Mouse (Mus musculus) C2C12 (cell line): ENCODE measurements at regions not wholly inside any gene's neighbourhood (a gene's known extent, or its start where the extent isn't known, plus 50 kb on each side); places are given as distances from the start of the nearest gene placed in this dataset.
A peak's percentile ranks its signal among the peaks of the same experiment; 100 is the strongest.

ENCODE experiments used
- H3K27me3 ChIP-seq: one replicate; pipeline ENCODE4 v1.6.1; 2011; ENCODE audit not compliant: control insufficient read depth, insufficient read depth, insufficient read length
- H3K36me3 ChIP-seq: one replicate; pipeline ENCODE4 v1.6.1; 2011; ENCODE audit not compliant: control insufficient read depth, insufficient read depth
- H3K4me3 ChIP-seq: one replicate; pipeline ENCODE4 v1.5.1; 2011; ENCODE audit warnings: mild to moderate bottlenecking, control low read depth; ENCODE audit not compliant: poor library complexity, insufficient read depth, severe bottlenecking
- H3K79me2 ChIP-seq: one replicate; pipeline ENCODE4 v1.6.1; 2011; ENCODE audit not compliant: control insufficient read depth, insufficient read depth
- H3K79me3 ChIP-seq: one replicate; pipeline ENCODE4 v1.6.1; 2011; ENCODE audit warnings: low read depth, control low read depth
- H3ac ChIP-seq: one replicate; pipeline ENCODE3; 2011; ENCODE audit warnings: low read depth; ENCODE audit not compliant: control insufficient read depth, insufficient read length
- CEBPB ChIP-seq: IDR thresholded peaks from one replicate; pipeline ENCODE4 v1.6.1; 2011; ENCODE audit warnings: low read depth, mild to moderate bottlenecking, control low read depth, moderate library complexity
- CTCF ChIP-seq: IDR thresholded peaks from one replicate; pipeline ENCODE4 v1.5.1; 2011; ENCODE audit not compliant: control insufficient read depth, insufficient read depth, insufficient read length
- FOSL1 ChIP-seq: IDR thresholded peaks from one replicate; pipeline ENCODE4 v1.8.0; 2011; ENCODE audit warnings: mild to moderate bottlenecking, low read length; ENCODE audit not compliant: poor library complexity, insufficient read depth, severe bottlenecking
- MAX ChIP-seq: IDR thresholded peaks from one replicate; pipeline ENCODE4 v1.6.1; 2011; ENCODE audit warnings: mild to moderate bottlenecking, control low read depth
- MYOD1 ChIP-seq: IDR thresholded peaks from one replicate; pipeline ENCODE4 v1.6.1; 2011; ENCODE audit warnings: low read depth; ENCODE audit not compliant: control insufficient read depth, insufficient read length
- MYOG ChIP-seq: IDR thresholded peaks from one replicate; pipeline ENCODE4 v1.6.1; 2011; ENCODE audit not compliant: control insufficient read depth, insufficient read length; ENCODE audit errors: extremely low read depth
- USF1 ChIP-seq: IDR thresholded peaks from one replicate; pipeline ENCODE4 v1.6.1; 2011; ENCODE audit warnings: low read depth, mild to moderate bottlenecking, control low read depth, moderate library complexity

DNA sequence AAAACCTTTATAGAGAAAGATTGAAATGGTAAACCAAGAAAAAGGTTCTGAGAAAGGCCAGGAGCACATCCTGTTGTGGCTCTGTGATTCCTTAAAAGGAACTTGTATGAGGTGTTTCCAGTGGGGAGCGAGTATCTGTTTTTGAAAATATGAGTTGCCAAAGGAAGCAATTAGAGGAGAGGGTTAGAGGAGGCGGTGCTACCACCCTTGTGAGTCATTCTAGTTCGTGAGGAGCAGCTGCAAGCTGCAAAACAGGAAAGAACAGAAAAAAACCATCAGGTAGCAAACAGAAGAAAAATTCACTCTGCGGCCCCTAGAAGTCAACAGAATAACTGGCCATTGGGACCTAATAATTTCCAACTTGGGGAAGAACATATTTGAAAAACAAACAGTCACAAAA, 116.1 kb upstream of the Pitrm1 start:
- no peaks in the 10 kb centered on the region for H3K27me3 ChIP-seq
- H3ac ChIP-seq: no peak overlapping the region
- H3K4me3 ChIP-seq: no peak overlapping the region
- TF ChIP-seq FOSL1 (no peak), MYOD1 (peak; percentile 60), USF1 (no peak)
- H3K79me3 ChIP-seq: no peaks in the 10 kb centered on the region
- no peaks in the 10 kb centered on the region for H3K79me2 ChIP-seq
- no peaks in the 10 kb centered on the region for H3K36me3 ChIP-seq

DNA sequence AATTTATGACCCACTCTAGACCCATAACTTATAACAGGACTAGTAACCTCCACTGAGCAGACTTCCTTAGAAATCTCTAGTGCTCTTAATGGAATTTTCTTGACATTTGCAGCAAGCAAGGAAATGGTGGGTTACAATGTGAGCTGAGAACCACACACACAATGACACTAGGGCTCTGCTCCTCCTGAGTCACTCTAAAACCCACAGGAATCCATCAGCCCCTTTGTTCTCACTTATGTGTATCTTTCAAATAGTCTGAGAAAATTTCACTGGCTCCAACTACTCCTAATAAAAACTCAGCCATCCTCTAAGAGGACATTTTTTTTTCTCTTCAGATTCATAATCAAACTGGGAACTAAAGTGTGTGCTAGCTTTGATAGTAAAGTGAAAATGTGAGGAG, 101.0 kb upstream of the Pitrm1 start:
- TF ChIP-seq CTCF (no peak), MYOD1 (no peak), FOSL1 (no peak), USF1 (no peak)
- Histone ChIP-seq H3K79me2 (no peaks in the 10 kb centered on the region), H3K36me3 (no peaks in the 10 kb centered on the region), H3K79me3 (no peaks in the 10 kb centered on the region), H3ac (no peak overlapping the region), H3K27me3 (no peaks in the 10 kb centered on the region), H3K4me3 (no peak overlapping the region)

DNA sequence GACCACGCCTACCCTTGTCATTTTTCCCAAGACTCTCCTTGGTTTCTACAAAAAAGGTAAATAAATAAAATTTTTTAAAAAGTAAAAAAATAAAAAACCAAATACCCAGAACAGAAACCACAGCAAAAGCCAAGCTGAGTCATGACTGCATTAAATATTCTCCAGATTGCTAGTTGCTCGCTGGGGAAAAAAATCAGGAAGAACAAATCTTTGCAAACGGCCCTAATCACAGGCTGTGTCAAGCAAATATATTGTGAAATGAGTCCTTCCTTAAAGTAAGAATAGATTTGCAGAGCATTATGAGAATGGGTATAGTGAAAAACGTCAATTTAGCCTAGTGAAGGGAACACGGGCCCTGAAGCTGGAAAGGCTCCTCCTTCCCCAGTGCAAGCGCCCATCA, 86.6 kb upstream of the Pitrm1 start:
- H3K36me3 ChIP-seq: no peaks in the 10 kb centered on the region
- TF ChIP-seq FOSL1 (no peak), CEBPB (no peak), MYOD1 (no peak), MYOG (no peak), USF1 (no peak), MAX (no peak), CTCF (no peak)

DNA sequence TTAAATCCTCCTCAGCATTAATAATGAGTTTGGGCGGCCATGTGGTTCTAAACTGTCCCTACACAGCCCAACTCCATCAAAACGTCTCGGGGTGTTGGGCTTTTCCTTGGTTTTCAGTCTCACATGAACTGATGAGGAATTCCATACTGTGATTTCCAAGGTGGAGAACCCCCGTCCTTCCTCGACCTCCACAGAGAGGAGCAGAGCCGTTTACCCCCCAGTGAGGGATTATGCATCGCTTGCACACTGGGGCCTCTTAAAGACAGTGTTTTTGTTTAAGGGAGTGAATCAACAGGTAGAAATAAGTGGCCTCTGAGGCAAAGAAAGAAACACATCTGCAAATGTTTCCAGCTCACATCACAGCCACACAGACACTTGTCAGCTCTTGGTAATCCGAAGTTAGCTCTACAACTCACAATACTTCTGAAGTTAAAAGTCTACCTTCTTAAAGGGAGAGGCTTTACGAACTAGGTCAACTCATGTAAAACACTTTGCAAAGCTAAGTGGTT, 82.0 kb upstream of the Pitrm1 start:
- Histone ChIP-seq H3K79me3 (no peaks in the 10 kb centered on the region), H3K4me3 (no peak overlapping the region), H3K36me3 (no peaks in the 10 kb centered on the region), H3K79me2 (no peaks in the 10 kb centered on the region), H3K27me3 (no peaks in the 10 kb centered on the region), H3ac (no peak overlapping the region)
- TF ChIP-seq MYOG: no peak
- TF ChIP-seq FOSL1: no peak
- no peak for TF ChIP-seq MYOD1
- TF ChIP-seq MAX: no peak
- no peak for TF ChIP-seq CTCF
- no peak for TF ChIP-seq CEBPB
- no peak for TF ChIP-seq USF1

More for the DNA sequence above, 86.6 kb upstream of the Pitrm1 start:
- H3K27me3 ChIP-seq: no peaks in the 10 kb centered on the region
- H3K4me3 ChIP-seq: no peak overlapping the region
- no peak overlapping the region for H3ac ChIP-seq
- H3K79me3 ChIP-seq: no peaks in the 10 kb centered on the region
- H3K79me2 ChIP-seq: no peaks in the 10 kb centered on the region

DNA sequence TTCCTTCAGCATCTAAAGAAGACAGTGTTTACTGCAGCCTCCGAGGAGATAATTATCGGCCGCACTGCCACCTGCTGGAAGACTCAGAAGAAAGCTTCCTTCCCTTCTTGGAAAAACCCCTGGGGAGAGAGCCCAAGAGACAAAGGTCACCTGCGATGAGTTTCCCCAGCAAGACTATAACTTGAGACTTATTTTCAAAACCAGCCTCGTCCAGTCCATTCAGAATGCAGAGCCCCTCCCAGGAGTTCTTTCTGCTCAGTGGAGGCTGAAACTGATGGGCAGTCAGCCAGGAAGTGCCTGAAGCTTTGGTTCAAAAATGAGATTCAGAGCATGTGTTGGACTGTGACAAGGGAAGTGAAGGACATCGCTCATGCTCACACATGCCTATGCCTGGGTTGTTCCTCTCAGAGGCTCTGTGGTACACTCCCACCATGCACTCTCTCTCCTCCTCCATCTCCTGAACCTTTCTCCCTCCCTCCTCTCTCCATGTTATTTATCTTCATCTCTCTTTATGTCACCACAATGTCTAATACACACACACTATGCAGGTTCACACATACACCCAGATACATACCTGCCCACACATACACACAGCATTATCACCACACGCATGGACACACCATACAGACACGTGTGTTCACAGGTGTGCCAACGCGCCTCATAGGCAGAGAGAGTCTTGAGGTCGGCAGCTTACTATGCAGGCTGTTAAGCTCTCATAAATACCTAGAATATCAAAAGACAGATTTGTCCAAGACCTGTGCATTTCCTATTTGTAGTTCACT, 78.3 kb upstream of the Pitrm1 start:
- TF ChIP-seq USF1 (no peak), CTCF (no peak), FOSL1 (no peak), MYOG (no peak), CEBPB (no peak), MAX (no peak), MYOD1 (no peak)
- no peaks in the 10 kb centered on the region for H3K79me2 ChIP-seq
- no peaks in the 10 kb centered on the region for H3K27me3 ChIP-seq
- H3K4me3 ChIP-seq: no peak overlapping the region
- no peak overlapping the region for H3ac ChIP-seq
- H3K79me3 ChIP-seq: no peaks in the 10 kb centered on the region
- no peaks in the 10 kb centered on the region for H3K36me3 ChIP-seq

DNA sequence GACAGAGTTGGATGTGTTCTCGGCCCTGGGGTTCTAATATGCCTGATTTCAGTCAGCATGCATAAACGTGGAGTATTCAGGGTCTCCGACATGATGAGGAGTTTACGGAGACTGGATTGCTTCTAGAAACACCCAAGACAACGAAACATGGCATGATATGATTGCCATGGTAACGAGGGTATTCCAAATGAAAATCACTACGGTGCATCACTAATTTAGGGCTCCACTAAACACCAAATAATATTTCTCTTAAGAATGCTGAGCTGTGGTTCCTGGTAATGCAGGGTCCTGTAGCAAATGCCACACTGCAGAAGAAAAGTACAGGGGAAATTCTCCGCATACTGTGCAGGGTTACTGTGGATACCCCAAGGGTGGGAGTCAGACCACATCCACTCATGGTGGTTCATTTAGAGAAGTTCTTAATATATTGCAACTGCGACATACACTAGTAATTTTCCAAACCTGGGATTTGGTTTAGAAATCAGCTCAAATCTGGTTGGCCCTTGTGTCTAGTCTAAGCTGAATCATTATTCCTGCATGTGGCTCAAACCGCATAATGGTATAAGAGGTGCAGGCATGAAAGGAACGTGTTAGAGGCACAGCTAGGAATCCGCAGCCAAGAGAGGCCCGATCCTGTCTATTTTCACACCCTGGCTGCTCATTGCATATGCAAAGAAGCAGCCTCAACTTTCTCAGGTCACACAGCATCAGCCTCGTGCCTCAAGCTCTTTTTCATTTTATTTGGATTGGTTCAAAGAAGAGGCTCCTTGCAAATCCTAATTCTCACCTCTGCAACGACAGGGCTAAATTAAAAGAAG, 77.5 kb upstream of the Pitrm1 start:
- H3ac ChIP-seq: no peak overlapping the region
- no peaks in the 10 kb centered on the region for H3K36me3 ChIP-seq
- no peak overlapping the region for H3K4me3 ChIP-seq
- H3K79me3 ChIP-seq: no peaks in the 10 kb centered on the region
- H3K27me3 ChIP-seq: no peaks in the 10 kb centered on the region
- H3K79me2 ChIP-seq: no peaks in the 10 kb centered on the region
- TF ChIP-seq CTCF (no peak), MAX (no peak), FOSL1 (no peak)
